Mouse (Mus musculus) megakaryocyte, adult 5-6 weeks (primary cell): ENCODE results near the gene Numa1. TPM values are rescaled to one million over a fixed set of nuclear protein-coding genes. Genes with fewer than 3 reads are reported as not detected.
A peak's percentile ranks its signal among the peaks of the same experiment; 100 is the strongest.
"Not testable (repeated sequence)": the region's sequence is repeated elsewhere in the genome, so short reads cannot be mapped to it uniquely, and the experiment has no call there.

Experiments
- ATAC-seq: 2 replicates; pipeline ENCODE4 v1.8.0; 2016; ENCODE audit warnings: mild to moderate bottlenecking, inconsistent platforms; ENCODE audit not compliant: poor library complexity, severe bottlenecking
- total RNA-seq, 2 experiments: library from RNA; stranded (forward) in 1 of 2; stranded (reverse) in 1 of 2; fragments of 153-499, 151-499 nt in 1 of 2; fragments of 221-1000, 200-1000 nt in 1 of 2; gene quantifications; 2 replicates each; pipeline versions ENCODE4 v1.2.3 to v1.2.4; 2015 to 2017

Numa1 gene
- total RNA-seq (2015) (71.4 and 82.2 TPM in 2 replicates), total RNA-seq (2017) (122 and 139 TPM in 2 replicates)

DNA sequence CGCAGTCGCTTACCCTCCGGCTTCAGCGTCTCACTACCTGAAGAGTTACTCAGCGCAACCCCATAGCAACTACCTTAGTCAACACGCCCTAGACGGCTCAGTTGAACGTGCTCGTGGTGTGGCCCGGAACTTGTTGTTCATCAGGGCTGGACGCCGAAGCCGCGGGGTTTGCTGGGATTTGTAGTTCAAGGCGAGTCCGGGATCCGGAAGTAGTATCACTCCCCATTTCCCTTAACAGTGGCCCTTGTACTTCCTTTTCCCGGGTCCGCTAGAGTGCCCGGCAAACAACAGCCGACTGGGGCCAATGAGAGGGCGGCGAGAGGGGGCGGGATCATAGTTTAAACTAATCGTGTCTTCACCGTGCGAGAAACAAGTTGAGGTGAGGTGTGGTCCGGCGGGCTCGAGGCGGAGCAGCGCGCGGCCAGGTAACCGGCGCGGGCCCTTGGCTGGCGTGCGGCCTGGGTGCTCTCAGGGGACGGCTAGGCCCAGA lies at the start of gene Numa1, which contains the start of gene Lrrc51:
TSS of gene Numa1 (plus strand) at position 361 of the 490 bp plus-strand sequence.
TSS of gene Lrrc51 (minus strand) at position 145 of the 490 bp plus-strand sequence.
- ATAC-seq: peak; percentile 99

DNA sequence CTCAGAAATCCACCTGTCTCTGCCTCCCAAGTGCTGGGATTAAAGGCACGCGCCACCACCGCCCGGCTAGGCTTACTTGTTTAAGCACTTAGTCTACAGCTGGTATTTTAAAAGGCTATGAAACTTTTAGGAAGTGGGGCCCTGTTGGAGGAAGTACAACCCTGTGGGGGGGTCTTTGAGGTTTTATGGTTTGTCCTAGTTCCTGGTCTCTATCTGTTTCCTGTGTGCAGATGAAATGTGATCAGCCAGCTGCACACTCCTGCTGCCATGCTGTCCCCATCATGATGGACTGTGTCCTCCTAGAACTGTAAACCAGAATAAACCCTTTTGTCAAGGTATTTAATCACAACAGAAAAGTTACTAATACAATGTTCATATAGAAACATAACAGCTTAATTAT lies 49.8 kb upstream of the Numa1 start:
- no peak for ATAC-seq

DNA sequence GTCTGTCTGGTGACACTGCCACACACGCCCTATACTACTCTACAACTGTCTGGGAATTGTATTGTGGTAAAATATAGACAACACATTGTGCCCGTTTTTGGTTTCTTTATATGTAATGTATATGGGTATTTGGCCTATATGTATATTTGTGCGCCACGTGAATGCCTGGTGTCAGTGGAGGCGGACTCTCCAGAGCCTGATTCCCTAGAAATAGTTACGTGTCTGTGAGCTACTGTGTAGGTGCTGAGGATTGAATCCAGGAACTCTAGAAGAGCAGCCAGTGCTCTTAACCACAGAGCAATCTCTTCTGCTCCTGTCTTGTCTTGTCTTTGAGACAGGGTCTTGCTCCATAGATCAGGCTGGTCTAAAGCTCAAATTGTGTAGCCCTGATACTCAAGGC lies 47.6 kb upstream of the Numa1 start:
- no peak for ATAC-seq

DNA sequence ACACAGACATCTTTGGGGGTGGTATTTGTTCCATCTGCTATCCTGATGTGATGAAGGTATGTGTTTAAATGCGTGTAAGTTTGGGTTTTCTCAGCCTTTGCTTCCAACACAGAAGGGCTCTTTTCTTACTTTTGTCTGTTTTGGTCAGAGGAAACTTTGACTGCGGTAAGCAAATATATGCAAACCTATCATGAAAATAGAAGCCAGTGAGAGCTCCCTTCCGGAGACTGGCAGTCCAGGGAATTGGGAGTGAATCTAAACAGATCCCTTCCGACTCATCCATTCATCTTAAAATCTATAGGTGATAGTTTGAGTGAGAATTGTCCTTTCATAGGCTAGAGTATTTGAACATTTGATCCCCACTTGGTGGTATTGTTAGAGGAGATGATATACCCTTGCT lies 45.5 kb upstream of the Numa1 start:
- ATAC-seq: no peak

DNA sequence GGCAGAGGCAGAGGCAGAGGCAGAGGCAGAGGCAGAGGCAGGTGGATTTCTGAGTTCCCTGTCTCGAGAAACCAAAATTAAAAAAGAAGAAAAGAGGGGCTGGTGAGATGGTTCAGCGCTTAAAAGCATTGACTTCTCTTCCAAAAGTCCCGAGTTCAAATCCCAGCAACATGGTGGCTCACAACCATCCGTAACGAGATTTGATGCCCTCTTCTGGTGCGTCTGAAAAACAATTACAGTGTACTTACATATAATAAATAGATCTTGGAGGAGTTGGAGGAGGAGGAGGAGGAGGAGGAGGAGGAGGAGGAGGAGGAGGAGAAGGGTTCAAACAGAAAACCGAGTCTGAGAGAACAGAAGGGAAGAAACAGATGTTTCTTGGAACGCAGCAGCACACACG lies 38.2 kb upstream of the Numa1 start:
- ATAC-seq: no peak

DNA sequence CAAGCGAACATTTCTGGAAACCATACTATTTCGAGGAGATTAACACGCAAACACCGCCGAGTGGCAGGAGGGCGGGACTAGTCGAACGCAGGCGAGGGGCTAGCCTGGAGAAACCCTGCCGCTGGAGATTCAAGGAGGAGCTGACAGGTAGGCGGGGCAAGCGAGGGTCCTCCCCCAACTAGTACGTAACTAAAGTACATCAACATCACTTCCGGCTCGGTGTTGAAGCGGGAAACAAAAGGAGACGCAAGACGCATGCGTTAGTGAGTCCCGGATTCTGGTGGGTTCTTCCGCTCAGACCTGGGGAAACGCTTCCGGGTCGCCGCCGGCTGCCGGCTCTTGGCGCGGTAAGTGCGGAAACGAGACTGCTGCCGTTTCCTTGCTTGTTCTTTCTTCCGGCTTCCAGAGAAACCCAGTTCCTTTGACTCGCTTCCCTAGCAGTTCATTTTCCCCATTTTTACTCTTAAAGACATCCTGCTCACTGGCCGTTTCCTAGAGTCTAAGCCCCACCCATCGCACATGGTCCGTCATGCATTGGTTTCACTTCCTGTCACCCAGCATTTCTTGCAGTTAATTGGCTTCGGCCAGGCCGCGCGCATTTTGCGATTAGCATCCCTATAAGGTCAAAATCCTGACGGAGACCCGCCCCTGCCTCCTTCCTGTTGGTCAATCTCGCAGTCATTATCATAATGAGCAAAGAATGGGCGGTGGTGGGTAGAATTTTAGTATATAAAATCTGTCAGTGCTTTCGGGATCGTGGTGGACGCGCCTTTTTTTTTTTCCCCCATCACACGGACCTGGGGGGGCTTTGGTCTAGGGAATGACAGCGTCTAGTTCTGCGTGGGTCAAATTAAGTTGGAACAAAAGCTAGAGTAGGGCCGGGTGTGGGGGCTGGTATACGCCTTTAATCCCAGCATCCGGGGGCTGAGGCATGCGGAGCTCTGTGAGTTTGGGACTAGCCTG lies 37.5 kb upstream of the Numa1 start:
- ATAC-seq: peak; percentile 94

DNA sequence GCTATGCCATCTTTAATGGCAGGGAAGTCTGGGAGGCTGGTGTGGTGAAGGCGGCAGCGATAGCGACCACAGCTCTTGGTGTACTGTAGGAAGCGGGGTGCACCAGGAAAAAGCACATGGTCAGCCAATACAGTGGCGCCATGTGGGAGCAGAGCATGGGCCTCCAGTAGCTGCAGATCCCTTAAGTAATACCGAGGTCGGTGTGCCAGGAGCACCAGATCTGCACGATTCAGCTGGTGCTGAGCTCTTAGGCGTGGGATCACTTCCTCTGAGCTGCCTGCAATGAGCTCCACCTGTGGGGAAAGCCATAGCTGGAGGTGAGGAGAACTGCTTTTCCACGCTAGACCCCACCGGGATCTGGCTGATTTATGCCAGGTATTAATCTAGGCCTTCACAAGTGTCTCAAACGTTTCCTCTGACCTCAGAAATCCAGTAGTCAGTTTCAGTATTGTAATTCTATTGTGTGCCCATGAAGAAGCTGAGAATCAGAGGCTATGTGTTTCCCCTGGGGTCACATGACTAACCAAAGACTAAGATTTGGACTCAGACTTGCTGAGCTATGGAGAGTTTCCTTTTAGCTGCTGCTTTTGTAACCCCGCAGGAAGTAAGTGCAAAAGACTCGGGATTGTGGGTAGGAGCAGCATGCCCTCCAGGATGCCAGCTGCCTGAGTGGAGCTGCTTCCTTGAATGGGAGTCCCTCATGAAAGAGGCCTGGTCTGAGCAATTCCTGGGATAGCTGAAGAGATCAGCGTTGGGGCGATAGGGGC lies 33.4 kb upstream of the Numa1 start:
- no peak for ATAC-seq

DNA sequence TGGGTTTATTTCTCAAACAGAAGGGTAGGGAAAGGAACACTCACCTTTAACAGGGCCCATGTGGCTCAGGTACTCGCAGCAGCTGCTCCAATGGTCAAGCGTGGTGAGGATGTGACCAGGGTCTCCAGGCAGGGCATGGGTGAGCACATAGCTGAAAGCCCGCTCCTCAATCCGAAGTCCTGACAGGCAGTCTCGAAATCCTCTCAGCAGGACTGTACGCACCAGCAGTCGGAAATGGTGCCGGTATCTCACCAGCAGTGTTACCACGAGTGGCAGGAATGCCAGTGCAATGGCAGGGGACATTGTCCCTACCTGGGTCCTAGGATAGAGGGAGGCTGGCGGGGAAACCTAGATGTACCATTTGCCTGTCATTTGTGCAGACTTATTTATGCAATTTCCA lies 31.9 kb upstream of the Numa1 start:
- no peak for ATAC-seq

DNA sequence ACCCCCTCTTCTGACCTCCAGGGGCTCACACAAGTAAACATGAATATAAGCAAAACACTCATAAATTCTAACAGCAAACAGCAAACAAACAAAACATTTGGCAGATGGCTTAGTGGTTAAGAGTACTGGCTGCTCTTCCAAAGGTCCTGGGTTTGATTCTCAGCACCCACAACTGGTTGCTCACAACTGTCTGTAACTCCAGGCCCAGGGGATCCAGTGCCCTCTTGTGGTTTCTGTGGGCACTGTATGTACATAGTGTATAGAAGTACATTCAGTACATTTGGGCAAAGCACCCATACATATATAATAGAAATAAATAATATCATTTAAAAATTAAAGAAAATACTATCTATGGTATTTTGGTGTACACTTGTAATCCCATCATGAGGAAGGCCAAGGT lies 31.1 kb upstream of the Numa1 start:
- ATAC-seq: no peak

DNA sequence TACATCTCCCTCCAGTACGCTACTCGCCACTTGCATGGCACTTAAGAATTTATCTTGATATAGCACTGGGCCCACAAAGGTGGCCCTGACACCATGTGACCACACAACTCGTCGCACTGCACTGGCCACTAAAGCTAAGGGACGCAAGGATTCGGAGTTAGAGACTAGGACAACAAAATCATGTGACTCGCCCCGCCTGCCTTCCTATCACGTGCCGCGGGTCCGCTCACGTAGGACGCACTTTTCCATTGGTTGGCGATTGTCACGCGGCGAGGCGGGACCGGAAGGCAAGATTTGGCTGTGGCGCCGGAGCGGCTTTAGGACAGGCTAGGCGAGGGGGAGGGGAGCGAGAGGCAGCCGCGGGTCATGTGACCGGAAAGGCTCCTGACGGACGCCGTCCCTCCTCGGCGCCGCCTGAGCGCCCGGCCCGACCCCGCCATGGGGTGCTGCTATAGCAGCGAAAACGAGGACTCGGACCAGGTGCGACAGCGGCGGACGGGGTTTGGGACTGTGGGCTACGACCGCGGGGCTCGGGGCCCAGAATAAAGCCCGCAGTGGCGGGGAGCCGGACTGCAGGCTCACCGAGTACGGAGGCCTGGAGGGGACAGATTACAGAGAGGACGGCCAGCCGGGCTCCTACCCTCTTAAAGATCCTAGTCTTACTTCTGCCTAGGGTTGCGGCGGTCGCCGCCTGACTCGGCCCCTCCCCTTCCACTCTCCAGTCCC lies 28.2 kb upstream of the Numa1 start, which contains the start of gene Lamtor1:
TSS of gene Lamtor1 (plus strand) at position 344 of the 726 bp plus-strand sequence.
- peak; percentile 88 for ATAC-seq

DNA sequence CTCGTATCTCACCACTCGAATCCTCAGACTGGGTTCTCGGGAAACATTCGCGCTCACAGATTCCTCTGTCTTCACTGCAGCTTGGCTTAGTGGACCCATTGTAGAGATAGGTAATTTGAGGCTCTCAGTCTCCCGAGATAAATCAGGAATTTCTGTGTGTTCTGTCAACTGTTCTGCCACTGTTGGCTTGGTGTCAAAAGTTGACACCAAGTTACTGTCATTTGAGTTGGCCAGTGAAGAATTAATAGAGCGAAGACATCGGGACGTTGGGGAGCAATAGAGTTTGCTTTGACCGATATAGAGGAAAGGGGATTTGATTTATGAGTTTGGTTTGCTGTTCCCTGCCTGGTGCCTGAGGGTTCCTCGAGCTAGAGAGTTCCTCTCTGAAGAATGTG lies 27.6 kb upstream of the Numa1 start, which contains the start of gene Tomt:
TSS of gene Tomt (minus strand) at position 73 of the 395 bp plus-strand sequence.
- ATAC-seq: no peak

DNA sequence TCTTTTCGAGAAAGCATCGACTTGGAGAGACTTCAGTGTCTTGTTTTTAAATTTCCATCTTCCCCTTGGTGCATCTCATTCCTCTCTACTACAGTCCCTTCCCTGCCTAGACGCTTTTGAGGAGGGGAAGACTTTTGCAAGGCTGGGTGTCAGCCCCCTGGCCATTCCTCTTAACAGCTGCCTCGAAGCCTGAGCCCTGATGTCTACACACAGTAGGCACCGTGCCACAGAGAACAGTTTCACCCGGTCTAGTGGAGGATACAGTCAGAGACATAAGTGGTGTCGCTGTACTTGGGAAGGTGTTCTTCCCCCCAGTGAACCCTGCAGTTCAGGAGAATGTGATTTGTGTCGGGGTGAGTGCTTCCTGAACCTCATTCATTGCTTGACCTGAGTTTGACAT lies 27.2 kb upstream of the Numa1 start:
- ATAC-seq: 0 out of 2 replicates have a peak, but pooled peaks have one; percentile 2

DNA sequence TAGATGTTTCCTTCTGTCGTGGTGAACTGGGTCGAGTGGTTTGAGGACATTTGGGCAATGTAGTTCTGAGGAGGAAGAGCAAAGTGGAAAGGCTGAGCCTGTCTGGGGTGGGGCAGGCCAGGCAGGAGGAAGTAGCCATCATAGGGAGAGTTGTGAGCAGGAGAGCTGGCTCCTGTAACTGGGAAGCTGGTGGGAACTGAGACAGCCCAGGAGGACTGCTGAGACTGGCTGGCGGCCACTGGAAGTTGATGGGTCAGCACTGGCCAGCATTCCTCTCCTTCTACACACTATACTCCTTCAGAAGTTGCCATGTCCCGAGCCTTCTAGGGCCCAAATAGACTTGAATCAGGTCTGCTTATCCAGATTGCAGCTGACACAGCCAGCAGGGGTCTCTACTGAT lies 25.5 kb upstream of the Numa1 start:
- ATAC-seq: peak; percentile 34

DNA sequence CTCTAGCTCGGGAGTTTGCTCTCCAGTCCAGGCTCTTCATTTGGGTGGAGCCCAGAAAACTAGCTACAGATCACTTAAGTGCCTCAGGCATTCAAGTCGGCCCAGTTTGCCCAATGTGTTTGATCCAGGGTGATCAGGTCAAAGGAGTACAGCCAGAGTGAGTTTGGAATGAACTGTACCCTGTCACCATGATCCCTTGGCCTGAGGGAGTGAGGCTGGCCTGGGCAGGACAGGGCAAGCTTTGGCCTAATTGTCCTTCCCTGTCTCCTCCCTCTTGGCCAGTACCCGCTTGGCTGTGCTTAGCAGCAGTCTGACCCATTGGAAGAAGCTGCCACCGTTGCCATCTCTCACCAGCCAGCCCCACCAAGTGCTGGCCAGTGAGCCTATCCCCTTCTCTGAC lies 23.8 kb upstream of the Numa1 start:
- ATAC-seq: no peak

DNA sequence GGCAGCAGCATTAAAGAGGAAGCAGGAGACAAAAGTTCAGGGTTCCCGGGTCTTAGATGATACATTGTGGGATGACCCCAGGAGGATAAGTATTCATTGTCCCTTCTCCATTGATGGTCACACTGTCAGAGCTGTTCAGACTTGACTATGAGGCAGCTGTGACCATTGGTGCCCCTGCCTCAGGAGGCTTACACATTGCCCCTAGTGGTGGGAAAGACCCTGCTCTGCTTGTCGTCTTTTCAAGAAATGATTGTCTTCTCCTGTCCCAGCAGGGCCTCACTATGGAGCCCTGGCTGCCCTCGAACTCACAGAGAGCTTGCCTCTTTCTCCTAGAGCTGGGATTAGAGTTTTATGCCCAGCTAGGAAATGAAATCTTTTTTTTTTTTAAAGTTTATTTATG lies 21.9 kb upstream of the Numa1 start:
- ATAC-seq: no peak

DNA sequence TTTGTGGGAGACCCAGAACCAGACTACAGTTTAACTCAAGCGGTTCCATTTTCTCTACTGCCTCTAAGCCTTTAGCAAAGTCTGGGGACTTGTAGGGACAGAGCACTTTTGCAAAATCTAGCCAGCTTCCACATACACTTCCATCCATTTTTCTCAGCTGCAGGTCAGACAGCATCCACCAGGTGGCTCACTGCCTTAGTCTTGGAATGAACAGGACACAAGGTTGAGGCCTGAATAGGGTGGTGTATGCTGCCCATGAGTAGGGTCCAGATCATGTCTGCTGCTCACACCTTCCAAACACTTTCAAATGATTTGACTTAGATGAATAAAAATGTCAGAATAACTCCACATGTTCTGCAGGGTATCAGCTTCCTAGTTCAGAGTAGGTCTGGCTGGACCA lies 15.8 kb upstream of the Numa1 start:
- ATAC-seq: peak; percentile 88

DNA sequence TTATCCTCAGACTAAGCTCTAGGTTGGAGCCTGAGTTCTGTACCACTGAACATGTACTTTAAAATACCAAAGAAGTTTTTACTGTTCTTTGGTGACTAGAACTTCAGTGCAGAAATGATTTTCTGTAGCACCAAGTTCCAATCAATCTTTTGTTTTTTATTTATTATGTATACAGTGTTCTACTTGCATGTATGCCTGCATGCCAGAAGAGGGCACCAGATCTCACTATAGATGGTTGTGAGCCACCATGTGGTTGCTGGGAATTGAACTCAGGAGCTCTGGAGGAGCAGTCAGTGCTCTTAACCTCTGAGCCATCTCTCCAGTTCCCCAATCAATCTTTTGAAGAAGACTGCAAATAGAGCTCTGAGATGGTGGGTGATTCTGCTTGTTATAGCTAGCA lies 8.0 kb upstream of the Numa1 start:
- not testable (repeated sequence) for ATAC-seq

DNA sequence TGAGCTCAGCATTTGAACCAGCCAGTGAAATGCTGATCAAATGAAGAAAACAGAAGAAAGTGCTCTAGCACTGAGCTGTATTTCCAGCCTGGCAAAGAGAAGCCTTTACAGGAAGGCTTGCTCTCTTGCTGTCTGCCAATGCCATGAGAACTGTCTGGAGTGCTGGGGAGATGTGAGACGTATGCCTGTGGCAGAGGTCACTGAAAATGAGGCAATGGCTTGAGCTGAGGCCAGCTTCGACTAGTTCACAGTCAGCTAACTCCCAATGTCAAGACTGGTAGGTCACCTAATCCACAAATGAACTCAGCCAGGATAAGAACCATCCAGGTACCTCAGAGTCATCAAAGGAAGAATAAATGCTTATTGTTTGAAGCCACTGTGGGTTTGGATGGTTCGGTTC lies 5.8 kb upstream of the Numa1 start:
- ATAC-seq: no peak

DNA sequence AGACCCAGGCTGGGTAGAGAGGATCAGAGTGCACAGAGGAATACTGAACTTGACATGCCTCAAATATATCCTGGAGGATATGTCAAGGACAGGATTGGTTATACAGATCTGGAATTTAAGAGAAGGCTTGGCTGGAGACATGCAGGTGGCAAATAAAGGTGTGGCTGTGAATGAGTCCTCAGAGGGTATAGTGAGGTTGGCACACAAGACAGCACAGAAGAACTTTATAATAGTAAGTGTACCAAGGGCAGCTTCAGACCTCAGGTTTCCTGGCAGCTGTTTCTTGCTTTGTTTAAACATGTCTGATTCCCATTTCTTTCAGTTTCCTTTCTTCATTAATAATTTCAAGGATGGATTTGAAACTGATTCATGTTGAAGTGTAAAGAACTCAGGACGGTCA lies 1.4 kb upstream of the Numa1 start:
- ATAC-seq: no peak

DNA sequence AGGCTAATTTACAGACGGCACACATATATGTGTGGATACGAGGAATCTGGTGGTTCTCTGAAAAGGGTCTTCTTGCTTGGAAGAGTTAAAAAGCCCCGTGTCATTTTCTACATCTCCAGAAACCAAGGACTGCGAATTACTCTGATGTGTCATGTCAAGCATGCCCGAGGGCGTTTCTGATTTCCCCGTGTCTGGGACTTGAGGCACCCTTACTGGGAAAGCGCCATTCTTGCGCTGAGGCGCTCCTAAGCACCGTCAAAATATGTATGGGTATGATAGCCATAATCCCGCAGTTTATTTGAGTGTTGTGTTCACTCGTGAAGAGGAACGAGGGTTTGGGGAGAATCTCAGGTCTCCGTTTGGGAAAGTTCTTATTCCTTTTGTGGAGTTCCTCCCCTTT lies 611 bp upstream of the Numa1 start:
- ATAC-seq: peak; percentile 14

DNA sequence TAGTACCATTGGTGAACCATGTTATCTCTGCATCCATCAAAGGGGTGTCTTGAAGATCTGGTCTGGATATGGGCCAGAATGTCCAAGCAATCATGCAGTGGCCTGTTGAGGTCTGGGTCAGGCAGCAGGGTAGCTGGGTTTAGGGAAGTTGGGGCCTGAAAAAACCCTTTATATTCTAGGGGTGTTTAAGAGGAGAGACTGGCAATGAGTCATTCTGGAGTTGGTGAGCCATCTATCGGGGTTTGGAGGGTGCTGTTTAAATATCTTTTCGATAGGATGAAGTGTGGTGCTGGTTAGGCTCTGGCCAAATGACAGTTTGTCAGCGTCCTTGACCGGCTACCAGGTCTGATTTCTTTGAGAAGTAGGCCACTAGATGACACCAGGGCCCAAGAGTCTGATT lies 2.0 kb downstream of the Numa1 start:
- ATAC-seq: no peak
